Mouse (Mus musculus): Measurements from ENCODE around the gene Smim10l1. TPM values are rescaled to one million over a fixed set of nuclear protein-coding genes. Genes with fewer than 3 reads are reported as not detected.

Smim10l1 gene
- total RNA-seq, 1 experiment, result 10.4 TPM

- in situ Hi-C loops (cut with MboI; ENCODE audit: low sequenced_read_pairs in 2 of 2, unreplicated experiment in 2 of 2), result no loop called here
- DNase-seq (ENCODE audit: low read depth, low spot score), result peak; percentile 87
- H3K4me3 ChIP-seq (ENCODE audit: insufficient read depth in 1 of 2, low read depth in 1 of 2, low read length in 2 of 2, poor library complexity in 1 of 2, severe bottlenecking in 1 of 2), result peak overlapping the region; percentile 77 to 88
Measured at GRCm38 (mm10) chr6:133104922-133105859, 482 bp downstream of the Smim10l1 start.

More at GRCm38 (mm10) chr6:133104922-133105859, 482 bp downstream of the Smim10l1 start:
- no peaks in the 10 kb centered on the region for H3K9me3 ChIP-seq (ENCODE audit: control insufficient read depth, insufficient read depth, low read depth, low read length)
- H3K27ac ChIP-seq (ENCODE audit: insufficient read depth, low read depth, low read length, poor library complexity, severe bottlenecking), result peak overlapping the region; percentile 91
- H3K9ac ChIP-seq (ENCODE audit: insufficient read depth, low read depth, low read length, poor library complexity, severe bottlenecking), result peak overlapping the region; percentile 99
- H3K36me3 ChIP-seq (ENCODE audit: control insufficient read depth, insufficient read depth, low read length, poor library complexity, severe bottlenecking), result no peaks in the 10 kb centered on the region
- no peaks in the 10 kb centered on the region for H3K4me1 ChIP-seq (ENCODE audit: control insufficient read depth in 2 of 2, insufficient read depth in 2 of 2, low read length in 2 of 2, poor library complexity in 1 of 2)
- TF ChIP-seq CHD2 (IDR thresholded peaks at IDR 0.05; ENCODE audit: low read depth, low read length), result peak; percentile 99
- no peak for TF ChIP-seq MAFK (IDR thresholded peaks at IDR 0.05; ENCODE audit: insufficient read depth, low read depth, low read length)
- TF ChIP-seq ZC3H11A (IDR thresholded peaks at IDR 0.05; ENCODE audit: borderline replicate concordance, low read depth, low read length), result no peak

Other genes starting within 250 kb of the Smim10l1 start
- not detected in 2 replicates for gene Tas2r116, start 249.5 kb upstream of the Smim10l1 start, total RNA-seq (2012; rRNA removed)
- not detected in 2 replicates for gene Tas2r110, start 236.9 kb upstream of the Smim10l1 start, total RNA-seq (2012; rRNA removed)
- gene Tas2r113, start 211.9 kb upstream of the Smim10l1 start, total RNA-seq (2012; rRNA removed), result not detected in 2 replicates
- not detected in 2 replicates for gene Tas2r125, start 195.3 kb upstream of the Smim10l1 start, total RNA-seq (2012; rRNA removed)
- not detected in 2 replicates for gene Tas2r129, start 153.8 kb upstream of the Smim10l1 start, total RNA-seq (2012; rRNA removed)
- gene Tas2r131, start 147.0 kb upstream of the Smim10l1 start, total RNA-seq (2012; rRNA removed), result not detected in 2 replicates
- gene Tas2r109, start 123.9 kb upstream of the Smim10l1 start, total RNA-seq (2012; rRNA removed), result not detected in 2 replicates
- not detected in 2 replicates for gene Tas2r103, start 67.8 kb upstream of the Smim10l1 start, total RNA-seq (2012; rRNA removed)
- not detected in 2 replicates for gene Tas2r140, start 49.1 kb upstream of the Smim10l1 start, total RNA-seq (2012; rRNA removed)
- not detected in 2 replicates for gene 5530400C23Rik, start 187.3 kb downstream of the Smim10l1 start, total RNA-seq (2012; rRNA removed)

All from ES-E14 (cell line).